Mouse (Mus musculus): ENCODE results near the gene Btbd35f4. TPM values are rescaled to one million over a fixed set of nuclear protein-coding genes. Genes with fewer than 3 reads are reported as not detected.
"Not testable (repeated sequence)": the region's sequence is repeated elsewhere in the genome, so short reads cannot be mapped to it uniquely, and the experiment has no call there.

Btbd35f4 gene
- polyA plus RNA-seq (2016; fragmentation: Nextera tagmentation; extraction: Ambion mirVana) = not detected in 2 replicates

DNA sequence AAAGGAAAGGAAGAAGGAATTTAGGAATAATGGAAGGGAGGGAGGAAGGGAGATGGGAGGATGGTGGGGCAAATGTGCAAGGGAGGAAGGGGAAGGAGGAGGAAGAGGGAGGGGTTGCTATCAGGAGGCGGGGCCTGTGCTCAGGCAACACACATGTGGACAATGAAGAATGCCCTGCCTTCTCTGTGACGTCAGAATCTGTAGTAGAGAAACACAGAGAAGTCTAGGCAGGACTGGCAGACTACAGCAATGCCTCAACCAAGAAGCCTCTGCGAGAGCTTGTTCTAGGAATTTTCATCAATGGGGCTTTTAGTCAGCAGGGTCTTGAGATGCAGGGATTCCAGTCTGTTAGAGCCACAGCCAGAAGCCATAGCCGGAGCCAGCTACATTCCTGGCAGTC is at the start of gene Btbd35f4:
Gene Btbd35f4 (plus strand): TSS at position 301 of the 400 bp plus-strand sequence.
- not testable (repeated sequence) for DNase-seq (ENCODE audit: low spot score); H3K4me1 ChIP-seq (replicated peaks); H3K27ac ChIP-seq; H3K36me3 ChIP-seq; H3K9me3 ChIP-seq; H3K4me3 ChIP-seq; H3K27me3 ChIP-seq (ENCODE audit: insufficient read depth, poor library complexity, severe bottlenecking)
- no CpG with 5 or more reads among the region's 4 CpGs for WGBS

DNA sequence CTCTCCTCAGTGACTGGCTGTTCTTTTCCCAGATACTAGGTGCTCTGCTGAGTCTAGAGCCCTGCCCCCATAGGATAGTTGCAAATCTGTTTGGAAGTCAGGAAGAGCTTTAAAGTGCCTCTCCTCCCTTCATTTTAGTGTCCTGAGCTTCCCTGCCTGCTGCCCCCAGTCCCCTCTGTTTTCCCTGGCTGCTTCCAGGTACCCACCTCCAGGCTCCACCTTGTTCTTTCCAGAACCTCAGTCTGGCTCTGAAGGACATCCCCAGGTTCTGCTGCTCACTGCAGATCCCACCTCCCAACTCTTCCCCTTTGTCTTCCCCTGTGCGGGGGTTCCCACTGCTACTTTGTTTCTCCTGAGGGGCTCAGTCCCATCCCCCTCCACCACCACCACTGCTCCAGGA is 39.7 kb downstream of the Btbd35f4 start:
- H3K36me3 ChIP-seq; H3K9me3 ChIP-seq; H3K4me1 ChIP-seq (replicated peaks); H3K4me3 ChIP-seq; H3K27me3 ChIP-seq (ENCODE audit: insufficient read depth, poor library complexity, severe bottlenecking); DNase-seq (ENCODE audit: low spot score); H3K27ac ChIP-seq: not testable (repeated sequence)
- no CpG with 5 or more reads among the region's 1 CpGs for WGBS

Other genes starting within 250 kb of the Btbd35f4 start
- not detected in 2 replicates for gene Btbd35f27, start 151.6 kb downstream of the Btbd35f4 start, polyA plus RNA-seq (2016; fragmentation: Nextera tagmentation; extraction: Ambion mirVana)

Measured in hindbrain, embryonic 10.5 days (tissue).